In genomic region chr19:28503011-28503410, GRCm38 (mm10) we compare ENCODE assay signal across 16 mouse cellular contexts.
A peak's percentile ranks its signal among the peaks of the same experiment; 100 is the strongest.
DNase-seq lines count a peak whose midpoint lies in the region; ATAC-seq lines count a peak whose summit lies in the region.
"Had no signal": no experiment of that assay in that cellular context is flagged by ENCODE, and none has a peak within 500 bp of the region (broad histone marks: within the 10 kb centered on the region; RNA-seq: fewer than 3 reads in every experiment).

No protein-coding gene starts in this region.

- H3K4me3 ChIP-seq in limb, embryonic 13.5 days, result no peak overlapping the region
- H3K4me3 ChIP-seq: erythroblast, embryonic 14.5 days had no signal

- 64% methylated on average over 12 of the region's 12 CpGs for WGBS in limb, embryonic 13.5 days

- no peak overlapping the region for H3K27ac ChIP-seq in limb, embryonic 13.5 days

- peak; percentile 91 for DNase-seq in brain, adult 2 months (ENCODE audit: low read depth, low spot score)
- peak; percentile 68 to 81 for DNase-seq in frontal cortex, adult 2 months (ENCODE audit: extremely low spot score in 1 of 2, low spot score in 1 of 2)
- peak; percentile 36 to 64 for DNase-seq in layer of hippocampus, postnatal 14 days (ENCODE audit: low spot score in 2 of 2)
- DNase-seq in embryo, embryonic 9.5 days (ENCODE audit: extremely low spot score), result no peak
- DNase-seq in spleen, adult 18-20 months, result no peak
- DNase-seq: adrenal gland, adult 2 months; cerebellum, adult 11-12 months; heart, postnatal 36 days; kidney, adult 11 months; lung, adult 18-20 months had no signal

- ATAC-seq in limb, embryonic 13.5 days (ENCODE audit: low FRiP score, low read depth), result no peak
- no peak for ATAC-seq in cerebellum, adult (ENCODE audit: insufficient number of reproducible peaks, low FRiP score, low TSS enrichment)
- no peak for ATAC-seq in CD4-positive, CD25-positive, alpha-beta regulatory T cell, adult 4 months
- ATAC-seq: Patski had no signal

- no peaks in the 10 kb centered on the region; the same call in 1 of the 2 replicates for H3K27me3 ChIP-seq in limb, embryonic 13.5 days
- H3K27me3 ChIP-seq: CH12.LX, Patski had no signal

- no peak overlapping the region for H3K9ac ChIP-seq in limb, embryonic 13.5 days

- no peaks in the 10 kb centered on the region for H3K36me3 ChIP-seq in limb, embryonic 13.5 days

- H3K9me3 ChIP-seq in limb, embryonic 13.5 days, result no peaks in the 10 kb centered on the region

- H3K4me1 ChIP-seq in limb, embryonic 13.5 days, result peaks cover 10% of the 10 kb centered on the region

- H3K4me2 ChIP-seq in limb, embryonic 13.5 days (replicated peaks), result peak overlapping the region; percentile 11; the same call in 1 of the 2 replicates

Comparison
In these comparisons a context has a peak if more than half of its experiments do, and no peak if none do; other contexts are left out.
1. DNase-seq: peak in brain, adult 2 months (single experiment), frontal cortex, adult 2 months (2 of 2) and layer of hippocampus, postnatal 14 days (2 of 2); none in embryo, embryonic 9.5 days (single experiment) and spleen, adult 18-20 months (0 of 2).